Mouse (Mus musculus) MEL (cell line): Measurements from ENCODE around the gene Hba-a2. TPM values are rescaled to one million over a fixed set of nuclear protein-coding genes. Genes with fewer than 3 reads are reported as not detected.
A peak's percentile ranks its signal among the peaks of the same experiment; 100 is the strongest.

Experiments used
- DNase-seq: peaks from one replicate; pipeline ENCODE4 v3.0.0; 2011; ENCODE audit warnings: low read depth, low spot score
- H3K27ac ChIP-seq: 2 replicates; pipeline ENCODE4 v1.5.1; 2012; ENCODE audit warnings: low read depth, mild to moderate bottlenecking, control low read depth, low read length, moderate library complexity; ENCODE audit not compliant: control insufficient read depth
- H3K27me3 ChIP-seq, 2 experiments: fragments of 150-350 bp in 1 of 2; sonication (generic) in 1 of 2; 2 replicates each; pipeline ENCODE4 v1.6.1; 2012; ENCODE audit warnings: low read length in 2 of 2, mild to moderate bottlenecking in 2 of 2, improper control_type of control experiment in 1 of 2, moderate library complexity in 1 of 2; ENCODE audit not compliant: insufficient read depth in 2 of 2, control insufficient read depth in 1 of 2
- H3K36me3 ChIP-seq, 2 experiments: 2 replicates each; pipeline ENCODE4 v1.6.1; 2012 to 2014; ENCODE audit warnings: low read length in 2 of 2, improper control_type of control experiment in 1 of 2, inconsistent platforms in 1 of 2, mild to moderate bottlenecking in 1 of 2; ENCODE audit not compliant: insufficient read depth in 2 of 2, control insufficient read depth in 1 of 2
- H3K4me1 ChIP-seq, 2 experiments: fragments of 150-350 bp in 1 of 2; sonication (generic) in 1 of 2; 2 replicates each; pipeline ENCODE4 v1.6.1; 2012; ENCODE audit warnings: low read length in 2 of 2, improper control_type of control experiment in 1 of 2, mild to moderate bottlenecking in 1 of 2; ENCODE audit not compliant: insufficient read depth in 2 of 2, control insufficient read depth in 1 of 2
- H3K4me3 ChIP-seq, 2 experiments: fragments of 150-350 bp in 1 of 2; sonication (generic) in 1 of 2; 2 replicates each; pipeline ENCODE4 v1.5.1; 2012; ENCODE audit warnings: low read depth in 2 of 2, low read length in 2 of 2, mild to moderate bottlenecking in 2 of 2, moderate library complexity in 2 of 2, control low read depth in 1 of 2, improper control_type of control experiment in 1 of 2; ENCODE audit not compliant: control insufficient read depth in 1 of 2, insufficient read depth in 1 of 2
- H3K79me2 ChIP-seq: 2 replicates; pipeline ENCODE4 v1.6.1; 2012; ENCODE audit warnings: mild to moderate bottlenecking, low read length, moderate library complexity; ENCODE audit not compliant: control insufficient read depth, poor library complexity, insufficient read depth
- H3K9ac ChIP-seq: 2 replicates; pipeline ENCODE4 v1.6.1; 2012; ENCODE audit warnings: low read depth, mild to moderate bottlenecking, control low read depth, low read length, moderate library complexity; ENCODE audit not compliant: control insufficient read depth, poor library complexity, severe bottlenecking
- H3K9me3 ChIP-seq: fragments of 150-350 bp; sonication (generic); replicated peaks from 2 replicates; pipeline ENCODE4 v1.6.1; 2012; ENCODE audit warnings: mild to moderate bottlenecking, low read length, improper control_type of control experiment, moderate library complexity; ENCODE audit not compliant: insufficient read depth
- CHD1 ChIP-seq: IDR thresholded peaks from 2 replicates; pipeline ENCODE4 v1.6.1; 2012; ENCODE audit warnings: low read depth, mild to moderate bottlenecking, inconsistent platforms, low read length, improper control_type of control experiment
- CHD2 ChIP-seq: IDR thresholded peaks from 2 replicates; pipeline ENCODE4 v1.6.1; 2011; ENCODE audit warnings: low read length, improper control_type of control experiment
- CTCF ChIP-seq, 3 experiments: IDR thresholded peaks in 2 of 3; conservative IDR thresholded peaks in 1 of 3; 2 replicates each; pipeline ENCODE4 v1.5.1; 2011 to 2012; ENCODE audit warnings: low read length in 3 of 3, low read depth in 2 of 3, mild to moderate bottlenecking in 2 of 3, improper control_type of control experiment in 1 of 3, inconsistent platforms in 1 of 3, mixed read lengths in 1 of 3, moderate library complexity in 1 of 3; ENCODE audit not compliant: control insufficient read depth in 1 of 3, insufficient read depth in 1 of 3, poor library complexity in 1 of 3, severe bottlenecking in 1 of 3
- ELF1 ChIP-seq: IDR thresholded peaks from 2 replicates; pipeline ENCODE4 v1.6.1; 2014; ENCODE audit warnings: low read depth, mild to moderate bottlenecking, inconsistent platforms, low read length, improper control_type of control experiment, moderate library complexity
- EP300 ChIP-seq, 2 experiments: IDR thresholded peaks; 2 replicates each; pipeline ENCODE4 v1.6.1; 2011; ENCODE audit warnings: improper control_type of control experiment in 2 of 2, low read length in 2 of 2, low read depth in 1 of 2, mild to moderate bottlenecking in 1 of 2
- ETS1 ChIP-seq: IDR thresholded peaks from 2 replicates; pipeline ENCODE4 v1.6.1; 2012; ENCODE audit warnings: low read depth, mild to moderate bottlenecking, inconsistent platforms, low read length, improper control_type of control experiment, moderate library complexity
- GABPA ChIP-seq: IDR thresholded peaks from 2 replicates; pipeline ENCODE4 v1.6.1; 2012; ENCODE audit warnings: low read depth, mild to moderate bottlenecking, inconsistent platforms, low read length, improper control_type of control experiment, moderate library complexity
- GATA1 ChIP-seq: IDR thresholded peaks from 2 replicates; pipeline ENCODE4 v1.6.1; 2011; ENCODE audit warnings: low read depth, low read length, improper control_type of control experiment
- HCFC1 ChIP-seq: IDR thresholded peaks from 2 replicates; pipeline ENCODE4 v1.6.1; 2012; ENCODE audit warnings: low read depth, mild to moderate bottlenecking, inconsistent platforms, low read length, improper control_type of control experiment, moderate library complexity
- JUND ChIP-seq: IDR thresholded peaks from 2 replicates; pipeline ENCODE4 v1.6.1; 2011; ENCODE audit warnings: low read depth, mild to moderate bottlenecking, improper control_type of control experiment, low read length
- KAT2A ChIP-seq: conservative IDR thresholded peaks from 2 replicates; pipeline ENCODE4 v1.6.1; 2012; ENCODE audit warnings: low read depth, low read length, improper control_type of control experiment, inconsistent platforms
- MAFK ChIP-seq: IDR thresholded peaks from 2 replicates; pipeline ENCODE4 v1.6.1; 2011; ENCODE audit warnings: low read depth, mild to moderate bottlenecking, low read length, improper control_type of control experiment, borderline replicate concordance
- MAX ChIP-seq: IDR thresholded peaks from 2 replicates; pipeline ENCODE4 v1.6.1; 2011; ENCODE audit warnings: low read length, improper control_type of control experiment
- MXI1 ChIP-seq: IDR thresholded peaks from 2 replicates; pipeline ENCODE4 v1.6.1; 2011; ENCODE audit warnings: mild to moderate bottlenecking, low read depth, low read length, improper control_type of control experiment
- MYB ChIP-seq: IDR thresholded peaks from 2 replicates; pipeline ENCODE4 v1.6.1; 2011; ENCODE audit warnings: mild to moderate bottlenecking, low read depth, low read length, improper control_type of control experiment
- MYC ChIP-seq: IDR thresholded peaks from 2 replicates; pipeline ENCODE4 v1.6.1; 2011; ENCODE audit warnings: low read depth, mild to moderate bottlenecking, low read length, improper control_type of control experiment, moderate library complexity
- NELFE ChIP-seq: IDR thresholded peaks from 2 replicates; pipeline ENCODE4 v1.6.1; 2011; ENCODE audit warnings: low read depth, low read length, improper control_type of control experiment
- NRF1 ChIP-seq: IDR thresholded peaks from 2 replicates; pipeline ENCODE4 v1.6.1; 2014; ENCODE audit warnings: low read depth, mild to moderate bottlenecking, inconsistent platforms, low read length, improper control_type of control experiment, moderate library complexity; ENCODE audit not compliant: poor library complexity, insufficient read depth, severe bottlenecking
- POLR2AphosphoS2 ChIP-seq: IDR thresholded peaks from 2 replicates; pipeline ENCODE4 v1.6.1; 2011; ENCODE audit warnings: low read length, improper control_type of control experiment
- POLR2AphosphoS5 ChIP-seq: IDR thresholded peaks from 2 replicates; pipeline ENCODE4 v1.6.1; 2012; ENCODE audit warnings: low read depth, borderline replicate concordance, mild to moderate bottlenecking, inconsistent platforms, low read length, moderate library complexity, mixed read lengths
- RCOR1 ChIP-seq: IDR thresholded peaks from 2 replicates; pipeline ENCODE4 v1.6.1; 2012; ENCODE audit warnings: low read depth, mild to moderate bottlenecking, inconsistent platforms, low read length, improper control_type of control experiment
- SMC3 ChIP-seq: IDR thresholded peaks from 2 replicates; pipeline ENCODE4 v1.6.1; 2011; ENCODE audit warnings: low read depth, low read length, improper control_type of control experiment
- TAL1 ChIP-seq: IDR thresholded peaks from 2 replicates; pipeline ENCODE4 v1.6.1; 2012; ENCODE audit warnings: mild to moderate bottlenecking, inconsistent platforms, low read length, moderate library complexity, mixed read lengths
- TBP ChIP-seq: IDR thresholded peaks from 2 replicates; pipeline ENCODE4 v1.8.0; 2011; ENCODE audit warnings: low read depth, low read length, improper control_type of control experiment
- TCF12 ChIP-seq: IDR thresholded peaks from 2 replicates; pipeline ENCODE4 v1.6.1; 2014; ENCODE audit warnings: low read depth, mild to moderate bottlenecking, inconsistent platforms, low read length, improper control_type of control experiment, moderate library complexity
- UBTF ChIP-seq: IDR thresholded peaks from 2 replicates; pipeline ENCODE4 v1.6.1; 2012; ENCODE audit warnings: low read depth, mild to moderate bottlenecking, inconsistent platforms, low read length, improper control_type of control experiment, moderate library complexity, borderline replicate concordance; ENCODE audit not compliant: insufficient read depth
- USF2 ChIP-seq, 2 experiments: IDR thresholded peaks; 2 replicates each; pipeline ENCODE4 v1.6.1; 2011 to 2012; ENCODE audit warnings: improper control_type of control experiment in 2 of 2, low read length in 2 of 2, borderline replicate concordance in 1 of 2, inconsistent platforms in 1 of 2, low read depth in 1 of 2, mild to moderate bottlenecking in 1 of 2; ENCODE audit not compliant: insufficient read depth in 1 of 2
- ZKSCAN1 ChIP-seq: IDR thresholded peaks from 2 replicates; pipeline ENCODE4 v1.6.1; 2012; ENCODE audit warnings: low read depth, mild to moderate bottlenecking, inconsistent platforms, low read length, improper control_type of control experiment, moderate library complexity
- ZMIZ1 ChIP-seq: IDR thresholded peaks from 2 replicates; pipeline ENCODE4 v1.6.1; 2012; ENCODE audit warnings: low read depth, mild to moderate bottlenecking, inconsistent platforms, low read length, improper control_type of control experiment, moderate library complexity
- polyA plus RNA-seq, 2 experiments: library from polyadenylated mRNA; stranded (reverse) in 1 of 2; unstranded in 1 of 2; fragments of >175 nt in 1 of 2; fragments of >200 nt in 1 of 2; gene quantifications; 2 replicates each; pipeline versions ENCODE4 v1.2.1 to v1.2.4; 2012; ENCODE audit warnings: low replicate concordance in 2 of 2, low read depth in 1 of 2; ENCODE audit not compliant: insufficient read length in 2 of 2, insufficient read depth in 1 of 2, missing spikeins in 1 of 2
- total RNA-seq: library from RNA; depleted of rRNA; stranded (reverse); fragments of 300-350 nt; gene quantifications from 2 replicates; pipeline ENCODE4 v1.2.3, GENCODE M21; 2012

Hba-a2 gene
- total and polyA plus RNA-seq, 3 experiments: 202 to 432 (median 313) TPM

DNA sequence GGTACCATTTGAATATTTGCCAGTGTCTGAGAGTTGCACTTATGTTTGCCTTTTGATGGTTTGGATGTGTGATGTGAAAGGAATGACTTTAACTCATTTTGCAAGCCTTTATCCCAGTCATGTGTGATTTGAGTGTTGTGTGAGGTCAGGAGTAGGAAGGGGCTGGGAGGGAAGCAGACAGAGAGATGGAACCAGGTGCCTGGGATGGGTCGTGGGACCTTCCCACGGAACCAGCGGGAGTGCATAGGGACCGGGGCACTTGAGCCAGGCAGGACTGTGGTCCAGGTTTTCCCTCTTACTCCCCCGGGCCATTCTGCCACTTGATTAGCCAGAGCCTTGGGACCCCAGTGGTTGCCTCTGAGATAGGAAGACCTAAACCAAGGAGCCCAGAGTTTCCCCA is 28.3 kb upstream of the Hba-a2 start:
- peak overlapping the region; percentile 74 for H3K27ac ChIP-seq
- DNase-seq: peak; percentile 45
- H3K9ac ChIP-seq: peak overlapping the region; percentile 63
- no peak for TF ChIP-seq KAT2A
- no peak for TF ChIP-seq CTCF (IDR thresholded peaks at IDR 0.05 in 2 of 3, conservative IDR thresholded peaks at IDR 0.05 in 1 of 3; ENCODE audit: control insufficient read depth in 1 of 3, insufficient read depth in 1 of 3, low read depth in 2 of 3, low read length in 3 of 3, poor library complexity in 1 of 3, severe bottlenecking in 1 of 3)
- no peak for TF ChIP-seq HCFC1
- no peak for TF ChIP-seq MAX
- TF ChIP-seq ELF1: no peak
- no peak for TF ChIP-seq GABPA
- TF ChIP-seq USF2 (IDR thresholded peaks at IDR 0.05; ENCODE audit: borderline replicate concordance in 1 of 2, insufficient read depth in 1 of 2, low read depth in 1 of 2, low read length in 2 of 2): no peak
- no peak for TF ChIP-seq SMC3
- no peak for TF ChIP-seq EP300 (IDR thresholded peaks at IDR 0.05; ENCODE audit: low read depth in 1 of 2, low read length in 2 of 2)
- H3K27me3 ChIP-seq: no peaks in the 10 kb centered on the region
- H3K79me2 ChIP-seq: peaks cover 5% of the 10 kb centered on the region
- H3K4me1 ChIP-seq: peaks cover 28 to 47% of the 10 kb centered on the region in 2 experiments
- peaks cover 0 to 48% of the 10 kb centered on the region in 2 experiments; a peak in 2 of 4 replicates for H3K36me3 ChIP-seq
- H3K4me3 ChIP-seq: peak overlapping the region; percentile 32 to 74
- H3K9me3 ChIP-seq: no peaks in the 10 kb centered on the region

DNA sequence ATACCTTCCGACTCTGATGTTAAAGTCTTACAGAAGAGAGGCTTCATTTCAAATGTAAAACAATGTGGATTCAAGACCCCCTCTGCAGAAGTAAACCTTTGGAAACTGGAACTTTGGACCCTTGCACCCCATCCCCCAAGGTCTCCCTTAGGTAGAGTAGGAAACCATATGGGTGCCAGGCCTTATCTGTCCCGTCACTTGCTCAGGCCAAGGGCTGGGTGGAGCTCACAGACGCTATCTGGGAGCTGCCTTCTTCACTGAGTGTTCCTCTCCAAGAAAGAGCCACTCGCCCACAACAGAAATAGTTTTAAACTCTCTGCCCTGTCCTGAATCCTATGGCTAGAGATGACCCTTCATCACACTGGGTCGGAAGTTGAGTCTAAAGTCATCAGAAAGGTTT is 27.3 kb upstream of the Hba-a2 start:
- peaks cover 28 to 47% of the 10 kb centered on the region in 2 experiments for H3K4me1 ChIP-seq
- no peaks in the 10 kb centered on the region for H3K9me3 ChIP-seq
- peaks cover 0 to 48% of the 10 kb centered on the region in 2 experiments; a peak in 2 of 4 replicates for H3K36me3 ChIP-seq
- H3K79me2 ChIP-seq: peaks cover 5% of the 10 kb centered on the region
- H3K9ac ChIP-seq: peak overlapping the region; percentile 33; the same call in 1 of the 2 replicates
- H3K27ac ChIP-seq: peak overlapping the region; percentile 74
- no peaks in the 10 kb centered on the region for H3K27me3 ChIP-seq
- DNase-seq: peak; percentile 84
- peak overlapping the region; percentile 2 to 42; a peak in 3 of 4 replicates for H3K4me3 ChIP-seq
- TF ChIP-seq ZKSCAN1 (no peak), ELF1 (peak; percentile 14; the same call in 1 of the 2 replicates), EP300 (IDR thresholded peaks at IDR 0.05; ENCODE audit: low read depth in 1 of 2, low read length in 2 of 2) (peak; percentile 88 to 92), POLR2AphosphoS5 (no peak), GABPA (no peak), ETS1 (peak; percentile 91), MXI1 (no peak), CTCF (IDR thresholded peaks at IDR 0.05 in 2 of 3, conservative IDR thresholded peaks at IDR 0.05 in 1 of 3; ENCODE audit: control insufficient read depth in 1 of 3, insufficient read depth in 1 of 3, low read depth in 2 of 3, low read length in 3 of 3, poor library complexity in 1 of 3, severe bottlenecking in 1 of 3) (no peak), UBTF (no peak), NELFE (peak; percentile 43), MYC (0 out of 2 replicates have a peak, but pooled peaks have one; percentile 32), USF2 (IDR thresholded peaks at IDR 0.05; ENCODE audit: borderline replicate concordance in 1 of 2, insufficient read depth in 1 of 2, low read depth in 1 of 2, low read length in 2 of 2) (no peak), SMC3 (peak; percentile 2; the same call in 1 of the 2 replicates), TBP (no peak), RCOR1 (peak; percentile 63; the same call in 1 of the 2 replicates), TAL1 (peak; percentile 88), JUND (no peak), TCF12 (peak; percentile 95), GATA1 (peak; percentile 92), POLR2AphosphoS2 (no peak), MYB (no peak), CHD1 (no peak), HCFC1 (peak; percentile 39; the same call in 1 of the 2 replicates), CHD2 (peak; percentile 70), MAFK (0 out of 2 replicates have a peak, but pooled peaks have one; percentile 51), NRF1 (no peak), ZMIZ1 (0 out of 2 replicates have a peak, but pooled peaks have one; percentile 36)
